Mouse (Mus musculus): ENCODE measurements around the gene Fbln2.

DNA sequence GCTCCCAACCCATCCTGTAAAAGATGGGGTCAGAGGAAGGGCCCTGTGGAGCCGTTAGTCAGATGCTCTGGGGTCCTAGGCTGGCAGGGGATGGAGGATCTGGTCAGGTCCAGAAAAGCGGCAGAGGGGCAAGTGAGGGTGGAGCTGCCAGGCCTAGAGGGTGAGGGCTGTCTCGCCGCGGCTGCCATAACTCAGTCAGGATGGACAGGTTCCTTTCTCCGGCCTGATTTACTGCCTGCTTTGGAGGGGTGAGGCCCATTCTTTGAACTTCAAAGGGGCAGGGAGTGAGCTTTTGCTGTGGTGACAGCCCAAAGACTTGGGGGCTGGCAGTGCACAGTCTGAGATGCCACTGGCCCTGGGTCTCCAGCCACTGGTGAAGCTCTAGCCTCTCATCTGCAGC lies 86.6 kb downstream of the Fbln2 start:
- TF ChIP-seq CTCF (conservative IDR thresholded peaks at IDR 0.05; ENCODE audit: low read length) (no peak), NANOG (IDR thresholded peaks at IDR 0.05; ENCODE audit: borderline replicate concordance, low read length) (no peak)

Data from E14TG2a.4 (cell line).